Comparison of ENCODE assay signal across 9 mouse cellular contexts in the genomic region with DNA sequence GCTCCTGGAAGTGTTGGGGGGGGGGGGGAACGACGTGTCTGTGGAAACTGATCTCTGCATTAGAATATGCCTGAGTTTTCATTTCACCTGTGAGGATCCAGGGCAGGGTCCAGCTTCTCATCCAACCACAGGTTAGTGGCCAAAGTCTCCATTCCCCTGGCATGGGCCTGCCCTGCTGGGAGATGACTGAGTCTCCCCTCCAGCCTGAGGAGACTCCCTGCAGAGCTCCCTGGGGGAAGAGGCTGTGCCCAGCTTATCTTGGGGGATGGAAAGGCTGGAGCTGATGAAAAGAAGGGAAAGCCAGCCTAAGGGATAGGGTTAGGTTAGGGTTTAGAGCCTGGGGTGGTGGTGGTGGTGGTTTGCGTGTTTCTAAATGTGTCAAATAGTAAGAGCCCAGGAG. TPM values are rescaled to one million over a fixed set of nuclear protein-coding genes. Genes with fewer than 3 reads are reported as not detected.
A peak's percentile ranks its signal among the peaks of the same experiment; 100 is the strongest.
DNase-seq lines count a peak whose midpoint lies in the region; ATAC-seq lines count a peak whose summit lies in the region.
"Had no signal": no experiment of that assay in that cellular context is flagged by ENCODE, and none has a peak within 500 bp of the region (broad histone marks: within the 10 kb centered on the region; RNA-seq: fewer than 3 reads in every experiment).

No protein-coding gene starts in this region.

- H3K27ac ChIP-seq in heart, embryonic 13.5 days (replicated peaks): peak overlapping the region; percentile 67
- peak overlapping the region; percentile 95 for H3K27ac ChIP-seq in forebrain, embryonic 13.5 days
- H3K27ac ChIP-seq in neural tube, embryonic 12.5 days: no peak overlapping the region; the same call in 1 of the 2 replicates
- H3K27ac ChIP-seq: limb, embryonic 13.5 days had no signal

- peaks cover 54% of the 10 kb centered on the region for H3K4me1 ChIP-seq in heart, embryonic 13.5 days
- peaks cover 83% of the 10 kb centered on the region for H3K4me1 ChIP-seq in forebrain, embryonic 13.5 days
- peaks cover 73% of the 10 kb centered on the region for H3K4me1 ChIP-seq in neural tube, embryonic 12.5 days

- 29% methylated on average over 3 of the region's 3 CpGs for WGBS in heart, embryonic 13.5 days
- 31% methylated on average over 2 of the region's 3 CpGs for WGBS in forebrain, embryonic 13.5 days
- WGBS in neural tube, embryonic 12.5 days: 43% methylated on average over 3 of the region's 3 CpGs

- no peaks in the 10 kb centered on the region for H3K36me3 ChIP-seq in heart, embryonic 13.5 days
- peaks cover 21% of the 10 kb centered on the region for H3K36me3 ChIP-seq in forebrain, embryonic 13.5 days (ENCODE audit: poor library complexity, severe bottlenecking)
- peaks cover 6% of the 10 kb centered on the region; the same call in 1 of the 2 replicates for H3K36me3 ChIP-seq in neural tube, embryonic 12.5 days

- peak overlapping the region; percentile 15; the same call in 1 of the 2 replicates for H3K4me3 ChIP-seq in heart, embryonic 13.5 days
- H3K4me3 ChIP-seq in forebrain, embryonic 13.5 days: no peak overlapping the region
- H3K4me3 ChIP-seq in neural tube, embryonic 12.5 days: no peak overlapping the region
- H3K4me3 ChIP-seq: limb, embryonic 13.5 days had no signal

- H3K27me3 ChIP-seq in heart, embryonic 13.5 days (replicated peaks): no peaks in the 10 kb centered on the region
- H3K27me3 ChIP-seq in forebrain, embryonic 13.5 days: no peaks in the 10 kb centered on the region
- H3K27me3 ChIP-seq in neural tube, embryonic 12.5 days (replicated peaks): no peaks in the 10 kb centered on the region
- H3K27me3 ChIP-seq: limb, embryonic 13.5 days had no signal

- no peaks in the 10 kb centered on the region for H3K9me3 ChIP-seq in heart, embryonic 13.5 days
- no peaks in the 10 kb centered on the region for H3K9me3 ChIP-seq in forebrain, embryonic 13.5 days (replicated peaks)
- no peaks in the 10 kb centered on the region for H3K9me3 ChIP-seq in neural tube, embryonic 12.5 days
- H3K9me3 ChIP-seq: limb, embryonic 13.5 days had no signal

- H3K4me2 ChIP-seq in heart, embryonic 13.5 days: peak overlapping the region; percentile 44
- peak overlapping the region; percentile 73; the same call in 1 of the 2 replicates for H3K4me2 ChIP-seq in forebrain, embryonic 13.5 days
- peak overlapping the region; percentile 34 for H3K4me2 ChIP-seq in neural tube, embryonic 12.5 days (replicated peaks)
- H3K4me2 ChIP-seq: limb, embryonic 13.5 days had no signal

- no peak for DNase-seq in heart, postnatal 36 days
- peak; percentile 66 for DNase-seq in kidney, postnatal 10 days
- no peak for DNase-seq in right cerebral cortex, postnatal 25 days
- no peak for DNase-seq in adipocyte (ENCODE audit: low spot score)

- H3K9ac ChIP-seq in heart, embryonic 13.5 days: peak overlapping the region; percentile 62
- H3K9ac ChIP-seq in forebrain, embryonic 13.5 days: 0 out of 2 replicates have a peak overlapping the region, but pooled peaks have one; percentile 35
- H3K9ac ChIP-seq in neural tube, embryonic 12.5 days: no peak overlapping the region
- H3K9ac ChIP-seq: limb, embryonic 13.5 days had no signal

- no peak for ATAC-seq in heart, embryonic 13.5 days (ENCODE audit: extremely low read depth, insufficient number of reproducible peaks, low FRiP score, low TSS enrichment)
- no peak for ATAC-seq in forebrain, embryonic 13.5 days
- no peak for ATAC-seq in neural tube, embryonic 12.5 days (ENCODE audit: low FRiP score, low read depth)
- ATAC-seq in megakaryocyte-erythroid progenitor cell, adult 5-6 weeks (replicated peaks; ENCODE audit: low FRiP score, low TSS enrichment, poor library complexity, severe bottlenecking): no peak

- intact Hi-C loops in heart, postnatal 36 days (cut with DNase I): no loop called here

RNA-seq across cellular contexts. Expression of gene Palm, which starts 8.5 kb away (rescaled TPM):
- polyA plus RNA-seq in heart, embryonic 13.5 days (2015; fragmentation: Nextera tagmentation; extraction: Ambion mirVana): 67.1 and 69.3 TPM in 2 replicates
- 10 to 100 TPM; 56.0 to 87.0 TPM for total RNA-seq in heart, postnatal 36 days (2021)
- polyA plus RNA-seq in forebrain, embryonic 13.5 days (2015; fragmentation: Nextera tagmentation; extraction: Ambion mirVana): 214 and 234 TPM in 2 replicates
- polyA plus RNA-seq in neural tube, embryonic 12.5 days (2016; fragmentation: Nextera tagmentation; extraction: Ambion mirVana): 196 and 205 TPM in 2 replicates
- total RNA-seq in megakaryocyte-erythroid progenitor cell, adult 5-6 weeks (2014; fragmentation: Nextera tagmentation): 7.6 and 11.1 TPM in 2 replicates
- total RNA-seq in megakaryocyte-erythroid progenitor cell, adult 5-6 weeks (2017): 4.6 and 6.8 TPM in 2 replicates

RNA-seq across cellular contexts. Expression of gene Prss57, which starts 11.1 kb away (rescaled TPM):
- polyA plus RNA-seq in heart, embryonic 13.5 days (2015; fragmentation: Nextera tagmentation; extraction: Ambion mirVana): 0.51 TPM in 1 of 2 replicates, not detected in the other
- total RNA-seq in heart, postnatal 36 days (2021): not detected
- 0.09 and 0.13 TPM in 2 replicates for polyA plus RNA-seq in forebrain, embryonic 13.5 days (2015; fragmentation: Nextera tagmentation; extraction: Ambion mirVana)
- polyA plus RNA-seq in neural tube, embryonic 12.5 days (2016; fragmentation: Nextera tagmentation; extraction: Ambion mirVana): 0.16 and 0.42 TPM in 2 replicates
- total RNA-seq in megakaryocyte-erythroid progenitor cell, adult 5-6 weeks (2014; fragmentation: Nextera tagmentation): 2.4 and 7.6 TPM in 2 replicates
- 1.7 and 3.5 TPM in 2 replicates for total RNA-seq in megakaryocyte-erythroid progenitor cell, adult 5-6 weeks (2017)

RNA-seq across cellular contexts. Expression of gene Misp, which starts 19.0 kb away (rescaled TPM):
- 1.2 and 1.4 TPM in 2 replicates for polyA plus RNA-seq in heart, embryonic 13.5 days (2015; fragmentation: Nextera tagmentation; extraction: Ambion mirVana)
- total RNA-seq in heart, postnatal 36 days (2021): under 1 TPM in 1 of 2 experiments, not detected in 1; 0.62 TPM
- polyA plus RNA-seq in forebrain, embryonic 13.5 days (2015; fragmentation: Nextera tagmentation; extraction: Ambion mirVana): 0.71 and 1.1 TPM in 2 replicates
- 1.6 and 2.3 TPM in 2 replicates for polyA plus RNA-seq in neural tube, embryonic 12.5 days (2016; fragmentation: Nextera tagmentation; extraction: Ambion mirVana)
- not detected in 2 replicates for total RNA-seq in megakaryocyte-erythroid progenitor cell, adult 5-6 weeks (2014; fragmentation: Nextera tagmentation)
- total RNA-seq in megakaryocyte-erythroid progenitor cell, adult 5-6 weeks (2017): not detected in 2 replicates

RNA-seq across cellular contexts. Expression of gene Fstl3, which starts 24.8 kb away (rescaled TPM):
- polyA plus RNA-seq in heart, embryonic 13.5 days (2015; fragmentation: Nextera tagmentation; extraction: Ambion mirVana): 23.8 and 27.3 TPM in 2 replicates
- 1 to 10 TPM; 4.2 to 4.3 TPM for total RNA-seq in heart, postnatal 36 days (2021)
- 0.40 and 0.62 TPM in 2 replicates for polyA plus RNA-seq in forebrain, embryonic 13.5 days (2015; fragmentation: Nextera tagmentation; extraction: Ambion mirVana)
- 1.5 and 2.0 TPM in 2 replicates for polyA plus RNA-seq in neural tube, embryonic 12.5 days (2016; fragmentation: Nextera tagmentation; extraction: Ambion mirVana)
- 0.49 and 0.96 TPM in 2 replicates for total RNA-seq in megakaryocyte-erythroid progenitor cell, adult 5-6 weeks (2014; fragmentation: Nextera tagmentation)
- total RNA-seq in megakaryocyte-erythroid progenitor cell, adult 5-6 weeks (2017): 0.66 and 0.80 TPM in 2 replicates

RNA-seq across cellular contexts. Expression of gene Rnf126, which starts 35.1 kb away (rescaled TPM):
- polyA plus RNA-seq in heart, embryonic 13.5 days (2015; fragmentation: Nextera tagmentation; extraction: Ambion mirVana): 61.4 and 66.3 TPM in 2 replicates
- 10 to 100 TPM; 23.6 to 24.6 TPM for total RNA-seq in heart, postnatal 36 days (2021)
- 70.9 and 74.8 TPM in 2 replicates for polyA plus RNA-seq in forebrain, embryonic 13.5 days (2015; fragmentation: Nextera tagmentation; extraction: Ambion mirVana)
- polyA plus RNA-seq in neural tube, embryonic 12.5 days (2016; fragmentation: Nextera tagmentation; extraction: Ambion mirVana): 115 and 118 TPM in 2 replicates
- total RNA-seq in megakaryocyte-erythroid progenitor cell, adult 5-6 weeks (2014; fragmentation: Nextera tagmentation): 76.0 and 106 TPM in 2 replicates
- 16.2 and 20.8 TPM in 2 replicates for total RNA-seq in megakaryocyte-erythroid progenitor cell, adult 5-6 weeks (2017)
